Mouse (Mus musculus): ENCODE data around the gene Dnaaf5. TPM values are rescaled to one million over a fixed set of nuclear protein-coding genes. Genes with fewer than 3 reads are reported as not detected.

Gene Dnaaf5
- polyA plus RNA-seq, 1 experiment from 2014 or later: 5.0 TPM

- Histone ChIP-seq H3K27me3 (no peaks in the 10 kb centered on the region), H3K4me3 (no peak overlapping the region), H3K27ac (no peak overlapping the region), H3K9me3 (replicated peaks) (no peaks in the 10 kb centered on the region), H3K9ac (no peak overlapping the region), H3K4me2 (no peak overlapping the region), H3K4me1 (replicated peaks) (peaks cover 10% of the 10 kb centered on the region), H3K36me3 (peaks cover 7% of the 10 kb centered on the region; the same call in 1 of the 2 replicates)
- WGBS: 66% methylated on average over 2 of the region's 2 CpGs
- ATAC-seq (replicated peaks; ENCODE audit: insufficient number of reproducible peaks, insufficient read depth, low FRiP score, low read depth): no peak
Observed at GRCm38 (mm10) chr5:139216121-139216520, 66.1 kb downstream of the Dnaaf5 start.

GRCm38 (mm10) chr5:139216774-139217173 is 66.8 kb downstream of the Dnaaf5 start:
- Histone ChIP-seq H3K4me1 (replicated peaks) (peaks cover 9% of the 10 kb centered on the region), H3K9me3 (replicated peaks) (no peaks in the 10 kb centered on the region), H3K27me3 (no peaks in the 10 kb centered on the region), H3K4me2 (no peak overlapping the region), H3K27ac (no peak overlapping the region), H3K4me3 (no peak overlapping the region), H3K36me3 (peaks cover 13% of the 10 kb centered on the region; the same call in 1 of the 2 replicates), H3K9ac (no peak overlapping the region)
- 85% methylated on average over 3 of the region's 3 CpGs for WGBS
- ATAC-seq (replicated peaks; ENCODE audit: insufficient number of reproducible peaks, insufficient read depth, low FRiP score, low read depth): no peak

DNA sequence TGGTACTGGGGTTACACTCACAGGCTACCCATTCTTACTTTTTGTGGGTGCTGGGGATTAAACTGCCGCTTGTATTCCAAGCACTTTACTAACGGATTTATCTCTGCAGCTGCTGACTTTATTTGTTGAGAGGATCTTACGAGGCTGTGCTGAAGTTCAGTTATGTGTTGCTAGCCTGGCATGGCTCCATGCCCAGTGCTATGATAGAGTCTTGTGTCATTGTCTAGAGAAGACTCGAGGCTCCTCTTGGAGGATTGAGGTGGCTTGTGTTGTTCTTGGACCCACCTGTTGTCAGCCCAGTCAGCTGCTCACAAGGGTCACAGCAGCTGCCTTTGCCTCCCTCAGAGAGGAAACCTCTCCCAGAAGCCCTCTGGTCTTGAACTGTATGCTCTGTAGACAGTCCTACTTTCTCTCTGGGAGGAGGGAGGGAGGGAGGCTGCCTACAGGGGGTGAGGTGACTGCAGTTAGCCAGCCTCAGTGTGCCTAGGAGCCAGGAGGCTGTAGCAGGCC is 70.0 kb downstream of the Dnaaf5 start:
- Histone ChIP-seq H3K9ac (no peak overlapping the region), H3K4me3 (no peak overlapping the region), H3K27ac (no peak overlapping the region), H3K36me3 (peaks cover 38% of the 10 kb centered on the region), H3K9me3 (replicated peaks) (no peaks in the 10 kb centered on the region), H3K4me2 (no peak overlapping the region), H3K4me1 (replicated peaks) (0 out of 2 replicates have a peak, but pooled peaks cover 5% of the 10 kb centered on the region), H3K27me3 (no peaks in the 10 kb centered on the region)
- WGBS: 67% methylated on average over 4 of the region's 4 CpGs
- no peak for ATAC-seq (replicated peaks; ENCODE audit: insufficient number of reproducible peaks, insufficient read depth, low FRiP score, low read depth)

- peaks cover 43% of the 10 kb centered on the region for H3K36me3 ChIP-seq
- H3K27ac ChIP-seq: no peak overlapping the region
- 76% methylated on average over 4 of the region's 4 CpGs for WGBS
- H3K4me2 ChIP-seq: no peak overlapping the region
- 0 out of 2 replicates have a peak, but pooled peaks cover 5% of the 10 kb centered on the region for H3K4me1 ChIP-seq (replicated peaks)
- H3K27me3 ChIP-seq: no peaks in the 10 kb centered on the region
- H3K4me3 ChIP-seq: no peak overlapping the region
- no peaks in the 10 kb centered on the region for H3K9me3 ChIP-seq (replicated peaks)
- ATAC-seq (replicated peaks; ENCODE audit: insufficient number of reproducible peaks, insufficient read depth, low FRiP score, low read depth): no peak
- H3K9ac ChIP-seq: no peak overlapping the region
Observed at GRCm38 (mm10) chr5:139220610-139221009, 70.6 kb downstream of the Dnaaf5 start.

GRCm38 (mm10) chr5:139223331-139223730 is 73.3 kb downstream of the Dnaaf5 start:
- H3K9me3 ChIP-seq (replicated peaks): no peaks in the 10 kb centered on the region
- WGBS: 94% methylated on average over 10 of the region's 10 CpGs
- H3K27ac ChIP-seq: no peak overlapping the region
- no peak overlapping the region for H3K4me2 ChIP-seq
- H3K4me3 ChIP-seq: no peak overlapping the region
- no peaks in the 10 kb centered on the region for H3K4me1 ChIP-seq (replicated peaks)
- no peaks in the 10 kb centered on the region for H3K27me3 ChIP-seq
- no peak overlapping the region for H3K9ac ChIP-seq
- ATAC-seq (replicated peaks; ENCODE audit: insufficient number of reproducible peaks, insufficient read depth, low FRiP score, low read depth): no peak
- H3K36me3 ChIP-seq: peaks cover 64% of the 10 kb centered on the region

DNA sequence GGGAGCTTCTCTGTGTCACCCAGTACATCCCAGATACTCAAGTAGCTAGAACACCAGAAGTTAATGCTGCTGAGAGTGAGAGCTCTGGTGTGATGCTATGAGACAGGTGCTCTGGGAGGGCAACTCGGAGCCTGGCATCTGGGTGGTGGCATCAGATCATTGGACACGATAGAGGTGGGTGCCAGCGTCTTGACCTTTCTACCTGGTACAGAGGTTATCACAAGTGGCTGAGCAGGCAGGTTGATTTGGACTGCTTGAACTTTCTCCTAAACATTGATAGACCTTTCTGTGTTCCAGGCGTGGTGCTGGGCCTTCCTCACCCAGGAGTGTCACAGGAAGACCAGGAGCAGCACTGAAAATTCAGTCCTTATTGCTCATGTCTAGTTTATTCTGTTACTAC is 77.2 kb downstream of the Dnaaf5 start:
- Histone ChIP-seq H3K4me2 (no peak overlapping the region), H3K9me3 (replicated peaks) (no peaks in the 10 kb centered on the region), H3K9ac (no peak overlapping the region), H3K27me3 (no peaks in the 10 kb centered on the region), H3K36me3 (peaks cover 83% of the 10 kb centered on the region), H3K27ac (no peak overlapping the region), H3K4me1 (replicated peaks) (no peaks in the 10 kb centered on the region), H3K4me3 (no peak overlapping the region)
- no peak for ATAC-seq (replicated peaks; ENCODE audit: insufficient number of reproducible peaks, insufficient read depth, low FRiP score, low read depth)
- WGBS: 93% methylated on average over 4 of the region's 4 CpGs

GRCm38 (mm10) chr5:139227645-139228044 is 77.6 kb downstream of the Dnaaf5 start:
- peaks cover 82% of the 10 kb centered on the region for H3K36me3 ChIP-seq
- 93% methylated on average over 2 of the region's 2 CpGs for WGBS
- no peaks in the 10 kb centered on the region for H3K27me3 ChIP-seq
- no peak overlapping the region for H3K9ac ChIP-seq
- no peaks in the 10 kb centered on the region for H3K4me1 ChIP-seq (replicated peaks)
- no peak overlapping the region for H3K4me3 ChIP-seq
- no peaks in the 10 kb centered on the region for H3K9me3 ChIP-seq (replicated peaks)
- no peak overlapping the region for H3K4me2 ChIP-seq
- H3K27ac ChIP-seq: no peak overlapping the region
- ATAC-seq (replicated peaks; ENCODE audit: insufficient number of reproducible peaks, insufficient read depth, low FRiP score, low read depth): no peak

DNA sequence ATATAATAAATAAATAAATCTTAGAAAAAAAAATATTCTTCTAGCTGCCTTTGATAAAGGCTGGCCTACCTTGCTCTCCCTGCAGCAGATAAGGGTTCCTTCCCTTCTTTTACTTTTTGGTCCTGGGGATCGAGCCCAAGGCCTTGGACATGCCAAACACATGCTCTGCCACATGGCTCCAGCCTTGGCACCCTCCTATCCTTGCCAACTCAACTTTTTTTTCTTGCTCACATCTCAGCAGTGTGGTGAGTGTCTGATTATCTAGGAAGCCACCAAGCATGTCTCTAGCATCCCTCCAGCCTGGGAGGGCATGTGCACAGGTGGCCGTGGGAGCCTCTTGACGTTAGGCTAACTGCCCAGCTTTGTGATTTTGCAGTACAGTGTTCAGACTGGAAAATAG is 78.3 kb downstream of the Dnaaf5 start:
- Histone ChIP-seq H3K27ac (no peak overlapping the region), H3K4me3 (no peak overlapping the region), H3K4me1 (replicated peaks) (no peaks in the 10 kb centered on the region), H3K9me3 (replicated peaks) (no peaks in the 10 kb centered on the region), H3K36me3 (peaks cover 86% of the 10 kb centered on the region), H3K27me3 (no peaks in the 10 kb centered on the region), H3K4me2 (no peak overlapping the region), H3K9ac (no peak overlapping the region)
- WGBS: 90% methylated on average over 3 of the region's 3 CpGs
- no peak for ATAC-seq (replicated peaks; ENCODE audit: insufficient number of reproducible peaks, insufficient read depth, low FRiP score, low read depth)

DNA sequence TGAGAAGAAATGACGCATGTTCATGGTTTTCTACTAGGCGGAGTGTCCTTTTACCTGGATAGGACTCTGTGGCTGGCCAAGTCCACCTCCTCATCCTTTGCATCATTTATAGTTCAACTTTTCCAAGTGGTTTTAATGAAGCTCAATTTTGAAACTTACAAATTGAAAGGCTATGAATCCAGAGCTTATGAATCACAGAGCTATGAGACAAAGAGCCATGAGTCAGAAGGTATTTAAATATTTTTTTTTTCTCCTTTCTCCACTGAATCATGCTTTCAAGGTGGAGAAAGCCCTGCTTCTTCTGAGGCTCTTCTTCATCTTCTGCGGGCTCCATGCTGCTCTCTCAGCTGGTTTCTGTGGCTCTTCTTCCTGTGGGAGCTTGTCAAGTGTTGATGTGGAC is 79.7 kb downstream of the Dnaaf5 start:
- Histone ChIP-seq H3K9me3 (replicated peaks) (no peaks in the 10 kb centered on the region), H3K9ac (no peak overlapping the region), H3K27ac (no peak overlapping the region), H3K4me2 (no peak overlapping the region), H3K36me3 (peaks cover 84% of the 10 kb centered on the region), H3K27me3 (no peaks in the 10 kb centered on the region), H3K4me3 (no peak overlapping the region), H3K4me1 (replicated peaks) (no peaks in the 10 kb centered on the region)
- no peak for ATAC-seq (replicated peaks; ENCODE audit: insufficient number of reproducible peaks, insufficient read depth, low FRiP score, low read depth)
- WGBS: 90% methylated on average over 3 of the region's 3 CpGs

DNA sequence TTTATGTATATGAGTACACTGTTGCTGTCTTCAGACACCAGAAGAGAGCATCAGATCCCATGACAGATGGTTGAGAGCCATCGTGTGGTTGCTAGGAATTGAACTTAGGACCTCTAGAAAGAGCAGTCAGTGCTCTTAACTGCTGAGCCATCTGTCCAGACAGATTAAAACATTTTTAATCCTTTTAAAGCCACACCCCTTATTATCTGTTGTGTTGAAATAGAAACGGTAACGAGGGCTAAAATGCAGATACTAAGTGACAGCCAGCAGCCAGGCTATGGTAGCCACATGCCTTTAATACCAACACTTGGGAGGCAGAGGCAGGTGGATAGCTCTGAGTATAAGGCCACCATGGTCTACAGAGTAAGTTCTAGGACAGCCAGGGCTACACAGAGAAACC is 82.1 kb downstream of the Dnaaf5 start:
- 84% methylated on average over 3 of the region's 3 CpGs for WGBS
- no peak overlapping the region for H3K4me2 ChIP-seq
- no peak for ATAC-seq (replicated peaks; ENCODE audit: insufficient number of reproducible peaks, insufficient read depth, low FRiP score, low read depth)
- no peaks in the 10 kb centered on the region for H3K4me1 ChIP-seq (replicated peaks)
- peaks cover 84% of the 10 kb centered on the region for H3K36me3 ChIP-seq
- H3K4me3 ChIP-seq: no peak overlapping the region
- H3K27ac ChIP-seq: no peak overlapping the region
- H3K9me3 ChIP-seq (replicated peaks): no peaks in the 10 kb centered on the region
- no peak overlapping the region for H3K9ac ChIP-seq
- H3K27me3 ChIP-seq: no peaks in the 10 kb centered on the region

DNA sequence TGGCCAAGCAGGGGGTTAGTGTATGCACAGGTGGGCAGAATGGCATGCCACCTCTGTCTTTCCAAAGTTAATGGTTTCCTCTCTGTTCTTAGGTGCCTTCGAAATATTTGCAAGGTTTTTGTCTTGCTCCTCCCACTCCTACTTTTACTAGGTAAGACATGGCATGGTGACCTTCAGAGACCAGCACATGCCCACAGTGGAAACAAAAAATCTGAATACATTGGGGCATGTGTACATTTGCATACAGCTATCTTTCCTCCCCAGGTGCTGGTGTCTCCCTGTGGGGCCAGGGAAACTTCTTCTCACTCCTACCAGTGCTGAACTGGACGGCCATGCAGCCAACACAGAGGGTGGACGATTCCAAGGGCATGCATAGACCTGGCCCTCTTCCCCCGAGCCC is 84.4 kb downstream of the Dnaaf5 start:
- no peak overlapping the region for H3K4me2 ChIP-seq
- no peaks in the 10 kb centered on the region for H3K27me3 ChIP-seq
- H3K27ac ChIP-seq: no peak overlapping the region
- peaks cover 89% of the 10 kb centered on the region for H3K36me3 ChIP-seq
- 90% methylated on average over 4 of the region's 4 CpGs for WGBS
- no peak overlapping the region for H3K4me3 ChIP-seq
- no peaks in the 10 kb centered on the region for H3K9me3 ChIP-seq (replicated peaks)
- no peak overlapping the region for H3K9ac ChIP-seq
- no peak for ATAC-seq (replicated peaks; ENCODE audit: insufficient number of reproducible peaks, insufficient read depth, low FRiP score, low read depth)
- H3K4me1 ChIP-seq (replicated peaks): no peaks in the 10 kb centered on the region

Measured in heart, embryonic 15.5 days (tissue).